Mouse (Mus musculus): ENCODE data around the gene Glb1l. TPM values are rescaled to one million over a fixed set of nuclear protein-coding genes. Genes with fewer than 3 reads are reported as not detected.
A peak's percentile ranks its signal among the peaks of the same experiment; 100 is the strongest.

The Glb1l gene
- polyA plus RNA-seq, 1 experiment from 2014 or later = 14.5 TPM

DNA sequence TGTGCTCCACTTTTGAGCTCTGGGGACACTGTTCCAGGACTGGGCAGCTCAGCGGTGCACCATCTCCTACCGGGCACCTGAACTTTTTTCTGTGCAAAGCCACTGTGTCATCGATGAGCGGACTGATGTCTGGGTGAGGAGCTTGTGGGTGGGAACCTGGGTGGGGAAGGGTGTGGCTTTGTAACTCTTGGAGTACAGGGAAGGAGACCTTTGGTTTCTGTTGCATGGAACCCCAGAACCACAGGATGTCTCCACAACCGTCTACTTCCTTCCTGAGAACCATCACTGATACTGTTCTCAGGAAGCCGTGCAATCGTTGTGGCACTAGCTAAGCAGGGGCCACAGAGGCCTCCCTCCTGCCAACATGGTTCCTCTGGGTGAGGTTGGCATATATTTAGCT, 2.5 kb upstream of the Glb1l start:
- no peak for DNase-seq (ENCODE audit: low spot score)
- Histone ChIP-seq H3K27ac (replicated peaks) (no peak overlapping the region), H3K9me3 (no peaks in the 10 kb centered on the region), H3K4me3 (no peak overlapping the region), H3K4me1 (peaks cover 49% of the 10 kb centered on the region), H3K27me3 (replicated peaks; ENCODE audit: low read depth, poor library complexity, severe bottlenecking) (peaks cover 45% of the 10 kb centered on the region), H3K36me3 (replicated peaks) (peaks cover 45% of the 10 kb centered on the region)
- 93% methylated on average over 7 of the region's 7 CpGs for WGBS

DNA sequence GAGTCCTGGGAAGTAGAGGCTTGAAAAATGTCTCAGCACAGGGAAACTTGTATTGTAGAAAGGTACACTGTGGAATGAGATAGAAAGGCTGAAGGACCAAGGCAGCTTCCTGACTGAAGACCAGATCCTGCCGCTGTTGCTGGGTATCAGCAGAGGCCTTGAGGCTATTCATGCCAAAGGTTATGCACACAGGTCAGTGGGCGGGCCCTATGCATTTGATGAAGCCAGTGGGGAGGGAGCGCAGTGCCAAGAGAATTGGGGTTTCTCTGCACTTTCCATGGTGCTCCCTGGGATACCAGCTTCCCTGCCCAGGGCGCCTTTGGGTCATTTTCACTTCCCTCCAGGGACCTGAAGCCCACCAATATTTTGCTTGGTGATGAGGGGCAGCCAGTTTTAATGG, 1.9 kb upstream of the Glb1l start:
- Histone ChIP-seq H3K4me1 (peaks cover 45% of the 10 kb centered on the region), H3K36me3 (replicated peaks) (peaks cover 45% of the 10 kb centered on the region), H3K4me3 (peak overlapping the region; percentile 82), H3K9me3 (no peaks in the 10 kb centered on the region), H3K27ac (replicated peaks) (no peak overlapping the region), H3K27me3 (replicated peaks; ENCODE audit: low read depth, poor library complexity, severe bottlenecking) (peaks cover 41% of the 10 kb centered on the region)
- no peak for DNase-seq (ENCODE audit: low spot score)
- WGBS = 73% methylated on average over 4 of the region's 4 CpGs

DNA sequence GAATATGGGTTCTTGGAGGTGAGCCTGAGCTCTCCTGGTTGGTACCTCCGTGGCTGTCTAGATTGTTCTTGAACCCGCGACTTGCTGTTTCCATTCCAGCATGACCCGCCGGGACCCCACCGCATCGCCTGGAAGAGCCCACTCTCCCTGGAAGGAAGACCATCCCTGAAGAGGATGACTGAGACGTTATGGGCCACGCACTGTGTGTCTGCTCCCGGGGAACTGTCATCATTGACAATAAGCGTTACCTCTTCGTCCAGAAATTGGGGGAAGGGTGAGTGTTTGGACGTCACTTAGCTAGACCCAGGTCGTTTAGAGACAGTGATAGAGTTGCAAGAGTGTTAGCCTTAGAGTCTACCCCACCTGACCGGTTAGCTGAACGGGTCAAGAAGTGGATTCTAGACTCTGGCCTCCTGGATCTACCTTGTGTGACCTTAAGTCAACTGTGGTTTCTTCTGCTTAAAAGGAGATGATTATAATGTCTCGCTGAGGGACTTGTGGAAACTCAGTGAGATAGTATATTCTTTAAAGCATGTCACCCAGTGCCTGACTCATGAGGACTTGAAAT, 612 bp upstream of the Glb1l start:
- Histone ChIP-seq H3K9me3 (no peaks in the 10 kb centered on the region), H3K4me1 (peaks cover 42% of the 10 kb centered on the region), H3K27ac (replicated peaks) (peak overlapping the region; percentile 89), H3K27me3 (replicated peaks; ENCODE audit: low read depth, poor library complexity, severe bottlenecking) (peaks cover 28% of the 10 kb centered on the region), H3K4me3 (peak overlapping the region; percentile 82), H3K36me3 (replicated peaks) (peaks cover 45% of the 10 kb centered on the region)
- 14% methylated on average over 17 of the region's 17 CpGs for WGBS
- DNase-seq (ENCODE audit: low spot score) = no peak

DNA sequence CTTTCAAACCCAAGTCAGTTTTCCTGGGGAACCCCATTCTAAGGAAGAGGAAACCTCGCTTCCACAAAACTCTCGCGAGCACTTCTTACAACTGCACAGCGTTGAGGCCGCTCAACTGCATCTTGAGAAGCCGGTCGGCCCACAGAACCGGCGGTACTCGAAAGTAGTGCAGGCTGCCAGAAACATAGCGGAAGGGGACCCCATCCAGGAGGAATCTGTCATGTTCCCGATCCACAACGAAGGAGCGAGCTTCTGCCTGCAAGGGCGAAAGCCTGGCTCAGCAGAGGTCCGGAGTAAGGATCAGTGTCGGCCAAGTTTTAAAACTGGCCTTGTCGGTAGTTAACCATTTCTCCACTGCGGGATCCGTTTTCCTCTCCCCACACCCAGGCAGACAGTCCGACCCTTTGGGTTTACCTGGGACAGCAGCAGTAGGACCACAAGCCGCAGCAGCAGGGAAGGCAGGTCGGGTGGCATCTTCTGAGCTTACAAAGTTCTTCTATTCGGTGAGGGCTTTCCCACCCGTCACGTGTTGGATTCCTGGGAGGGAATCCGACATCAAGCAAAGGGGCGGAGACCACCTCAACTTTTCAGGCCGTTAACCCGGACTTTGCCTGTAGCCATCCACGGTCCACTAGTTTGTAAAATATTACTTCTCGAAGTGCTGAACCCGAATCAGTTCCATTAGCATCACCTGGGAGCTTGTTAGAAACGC, 1.5 kb downstream of the Glb1l start:
- Histone ChIP-seq H3K4me3 (peak overlapping the region; percentile 82), H3K9me3 (no peaks in the 10 kb centered on the region), H3K4me1 (peaks cover 42% of the 10 kb centered on the region), H3K27me3 (replicated peaks; ENCODE audit: low read depth, poor library complexity, severe bottlenecking) (peaks cover 17% of the 10 kb centered on the region; the same call in 1 of the 2 replicates), H3K27ac (replicated peaks) (peak overlapping the region; percentile 27; the same call in 1 of the 2 replicates), H3K36me3 (replicated peaks) (peaks cover 25% of the 10 kb centered on the region)
- 12% methylated on average over 34 of the region's 34 CpGs for WGBS
- DNase-seq (ENCODE audit: low spot score) = peak; percentile 40

DNA sequence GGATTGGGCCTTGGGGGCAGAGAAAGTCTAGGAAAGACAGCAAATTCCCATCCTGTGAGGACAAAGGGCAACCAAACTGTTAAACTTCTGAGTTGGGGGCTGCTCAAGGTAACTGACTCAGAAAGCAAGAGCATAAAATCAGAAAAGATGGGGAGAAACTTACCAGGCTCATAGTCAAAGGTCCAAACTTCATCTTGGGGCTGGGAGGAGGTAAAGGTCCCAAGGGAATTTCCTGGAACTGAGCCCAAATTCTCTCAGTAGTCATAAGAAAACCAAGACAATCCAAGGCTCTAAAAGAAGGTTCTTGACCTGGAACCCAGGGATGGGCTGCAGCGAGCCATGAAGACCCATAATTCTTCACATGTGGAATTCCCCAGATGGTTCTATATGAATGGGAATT, 9.4 kb downstream of the Glb1l start:
- peaks cover 41% of the 10 kb centered on the region for H3K36me3 ChIP-seq (replicated peaks)
- no peak for DNase-seq (ENCODE audit: low spot score)
- no peaks in the 10 kb centered on the region for H3K27me3 ChIP-seq (replicated peaks; ENCODE audit: low read depth, poor library complexity, severe bottlenecking)
- 91% methylated on average over 1 of the region's 1 CpGs for WGBS
- H3K27ac ChIP-seq (replicated peaks) = no peak overlapping the region
- no peaks in the 10 kb centered on the region for H3K9me3 ChIP-seq
- no peaks in the 10 kb centered on the region for H3K4me1 ChIP-seq
- no peak overlapping the region for H3K4me3 ChIP-seq

DNA sequence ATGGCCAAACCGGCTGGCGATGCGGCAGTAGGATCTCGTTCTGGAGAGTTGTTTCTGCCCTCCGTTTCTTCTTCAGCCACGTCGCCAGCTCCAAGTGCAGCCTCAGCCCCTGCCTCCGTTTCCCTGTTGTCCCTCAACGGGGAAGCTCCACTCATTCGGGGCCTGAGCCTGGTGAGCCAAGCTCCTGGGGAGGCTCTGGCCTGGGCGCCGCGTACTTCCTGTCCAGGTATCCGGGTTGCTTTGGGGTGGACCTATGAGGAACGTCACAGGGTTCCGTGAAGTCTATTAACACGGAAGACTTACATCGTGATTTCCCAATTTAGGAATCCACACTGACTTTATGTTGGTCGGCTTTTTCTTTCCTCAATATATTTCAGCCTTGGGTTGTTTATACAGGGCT, 18.2 kb downstream of the Glb1l start:
- H3K4me3 ChIP-seq = peak overlapping the region; percentile 87
- 1% methylated on average over 19 of the region's 19 CpGs for WGBS
- H3K36me3 ChIP-seq (replicated peaks) = peaks cover 38% of the 10 kb centered on the region
- H3K9me3 ChIP-seq = no peaks in the 10 kb centered on the region
- no peaks in the 10 kb centered on the region for H3K27me3 ChIP-seq (replicated peaks; ENCODE audit: low read depth, poor library complexity, severe bottlenecking)
- peak; percentile 46 for DNase-seq (ENCODE audit: low spot score)
- H3K27ac ChIP-seq (replicated peaks) = peak overlapping the region; percentile 89
- peaks cover 31% of the 10 kb centered on the region for H3K4me1 ChIP-seq

DNA sequence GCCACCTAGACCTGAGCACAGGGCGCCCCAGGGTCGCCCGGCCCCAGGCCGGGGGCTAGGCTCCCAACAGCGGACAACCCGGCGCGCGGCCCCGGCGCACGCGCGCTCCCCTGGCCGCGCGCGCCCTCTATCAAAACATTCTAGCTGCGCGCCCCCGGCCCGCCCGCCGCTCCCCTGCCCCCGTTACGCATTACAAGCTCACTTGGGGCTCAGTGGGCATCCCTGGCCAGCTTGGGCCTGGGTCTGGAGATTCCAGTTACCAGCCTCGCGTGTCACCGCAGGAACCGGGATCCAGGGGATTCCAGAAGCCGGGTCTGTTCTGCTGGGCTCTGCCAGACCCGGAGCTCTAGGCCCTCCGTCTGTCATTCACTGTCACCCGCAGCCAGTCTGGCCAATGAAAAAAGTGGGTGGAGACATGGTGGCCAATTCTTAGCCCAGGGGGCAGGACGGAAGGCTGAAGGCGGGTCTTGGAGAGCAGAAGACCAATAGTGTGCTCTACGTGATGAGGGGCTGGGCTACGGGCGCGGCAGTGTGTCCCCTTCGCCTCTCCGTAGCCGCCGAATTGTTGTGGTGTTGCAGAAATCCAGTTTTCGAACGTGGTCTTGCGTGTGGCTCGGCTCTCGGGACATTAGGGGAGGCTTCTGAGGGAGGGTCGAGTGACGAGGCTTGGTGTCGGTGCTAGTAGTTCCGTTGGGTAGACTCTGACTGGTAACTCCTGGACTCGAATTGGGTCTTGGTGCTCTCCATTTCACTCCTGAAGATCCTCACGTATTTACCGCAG, 18.8 kb downstream of the Glb1l start, which contains the start of the genes Ankzf1 and Atg9a:
Ankzf1 (plus strand) TSS at position 530 of the 781 bp plus-strand sequence.
Atg9a (minus strand) TSS at position 575 of the 781 bp plus-strand sequence.
- Histone ChIP-seq H3K4me3 (peak within 1 kb of the TSS; percentile 87), H3K4me1 (peaks cover 31% of the 10 kb centered on the region), H3K27ac (replicated peaks) (peak within 1 kb of the TSS; percentile 89), H3K36me3 (replicated peaks) (peaks cover 38% of the 10 kb centered on the region), H3K27me3 (replicated peaks; ENCODE audit: low read depth, poor library complexity, severe bottlenecking) (no peaks in the 10 kb centered on the region), H3K9me3 (no peaks in the 10 kb centered on the region)
- DNase-seq (ENCODE audit: low spot score) = peak; percentile 96
- WGBS = under 1% methylated on average over 56 of the region's 56 CpGs

DNA sequence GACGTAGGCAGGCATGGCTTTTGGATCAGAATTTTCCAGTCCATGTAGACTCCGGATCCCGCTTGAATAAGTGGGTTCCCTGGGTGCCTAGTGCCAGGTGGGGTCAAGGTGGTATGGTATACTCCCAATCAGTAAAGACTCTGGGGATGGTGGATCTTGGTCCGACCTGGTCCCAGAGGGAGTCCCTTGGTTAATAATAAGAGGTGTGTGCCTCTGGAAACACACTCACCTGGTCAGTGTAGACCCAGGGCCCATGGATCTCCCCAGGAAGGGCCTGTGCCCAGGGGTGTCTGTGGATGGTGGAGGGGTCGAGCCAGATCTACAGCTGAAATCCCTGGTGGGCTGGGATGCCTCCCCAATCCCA, 19.4 kb downstream of the Glb1l start:
- 43% methylated on average over 5 of the region's 5 CpGs for WGBS
- H3K4me1 ChIP-seq = peaks cover 31% of the 10 kb centered on the region

DNA sequence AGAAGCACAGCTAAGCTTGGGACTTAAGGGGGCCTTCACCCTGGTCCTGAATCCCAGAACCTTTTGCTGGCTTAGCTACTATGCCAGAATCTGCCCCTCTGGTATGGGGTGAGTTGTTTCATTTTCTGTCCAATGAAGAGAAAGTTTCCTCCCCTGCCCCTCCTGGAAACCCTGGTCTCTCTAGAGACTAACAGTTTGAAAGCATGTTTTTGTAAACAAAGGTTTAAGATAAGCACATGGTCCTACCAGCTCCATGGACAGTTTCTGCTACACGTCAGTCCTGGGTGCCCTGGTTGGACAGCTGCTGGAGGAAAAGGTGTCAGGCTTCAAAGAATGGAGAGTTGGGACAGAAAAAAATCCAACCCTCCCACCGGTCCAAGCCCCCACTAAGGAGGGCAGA, 20.0 kb downstream of the Glb1l start:
- H3K36me3 ChIP-seq (replicated peaks) = peaks cover 38% of the 10 kb centered on the region
- DNase-seq (ENCODE audit: low spot score) = no peak
- peaks cover 31% of the 10 kb centered on the region for H3K4me1 ChIP-seq
- peak overlapping the region; percentile 87; the same call in 1 of the 2 replicates for H3K4me3 ChIP-seq
- H3K27me3 ChIP-seq (replicated peaks; ENCODE audit: low read depth, poor library complexity, severe bottlenecking) = no peaks in the 10 kb centered on the region
- no peaks in the 10 kb centered on the region for H3K9me3 ChIP-seq
- H3K27ac ChIP-seq (replicated peaks) = no peak overlapping the region
- WGBS = 72% methylated on average over 2 of the region's 2 CpGs

More for the DNA sequence above, 19.4 kb downstream of the Glb1l start:
- peak overlapping the region; percentile 87 for H3K4me3 ChIP-seq
- H3K9me3 ChIP-seq = no peaks in the 10 kb centered on the region
- peaks cover 38% of the 10 kb centered on the region for H3K36me3 ChIP-seq (replicated peaks)
- no peaks in the 10 kb centered on the region for H3K27me3 ChIP-seq (replicated peaks; ENCODE audit: low read depth, poor library complexity, severe bottlenecking)
- DNase-seq (ENCODE audit: low spot score) = no peak
- H3K27ac ChIP-seq (replicated peaks) = peak overlapping the region; percentile 89

DNA sequence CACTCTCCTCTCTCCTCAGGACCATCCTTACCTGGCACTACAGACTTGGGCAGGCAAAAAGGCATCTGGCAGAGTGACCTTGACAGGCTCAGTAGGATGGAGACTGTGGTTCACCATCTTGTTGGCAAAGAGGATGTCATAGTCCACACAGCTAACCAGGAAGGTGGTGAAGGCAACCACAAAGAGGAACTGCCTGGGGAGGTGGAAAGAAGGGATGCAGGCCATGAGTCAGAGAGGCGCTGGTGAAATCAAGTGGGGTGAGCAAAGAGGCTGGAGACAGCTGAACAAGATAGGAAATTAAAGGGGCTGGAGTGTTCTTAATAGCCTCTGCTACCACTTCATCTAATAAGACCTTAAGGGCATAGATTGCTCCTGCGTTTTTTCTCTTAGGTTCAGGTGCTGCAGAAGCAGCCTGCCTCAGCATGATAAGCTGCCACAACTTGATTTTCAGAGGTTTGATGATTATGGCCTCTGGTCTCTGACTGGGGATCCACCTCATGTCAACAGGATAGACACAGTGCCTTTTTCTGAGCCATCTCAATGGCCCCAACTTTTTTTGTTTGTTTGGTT, 22.6 kb downstream of the Glb1l start:
- 85% methylated on average over 2 of the region's 2 CpGs for WGBS
- DNase-seq (ENCODE audit: low spot score) = no peak
- Histone ChIP-seq H3K4me3 (no peak overlapping the region), H3K36me3 (replicated peaks) (peaks cover 50% of the 10 kb centered on the region), H3K4me1 (peaks cover 25% of the 10 kb centered on the region), H3K27me3 (replicated peaks; ENCODE audit: low read depth, poor library complexity, severe bottlenecking) (no peaks in the 10 kb centered on the region), H3K9me3 (no peaks in the 10 kb centered on the region), H3K27ac (replicated peaks) (no peak overlapping the region)

DNA sequence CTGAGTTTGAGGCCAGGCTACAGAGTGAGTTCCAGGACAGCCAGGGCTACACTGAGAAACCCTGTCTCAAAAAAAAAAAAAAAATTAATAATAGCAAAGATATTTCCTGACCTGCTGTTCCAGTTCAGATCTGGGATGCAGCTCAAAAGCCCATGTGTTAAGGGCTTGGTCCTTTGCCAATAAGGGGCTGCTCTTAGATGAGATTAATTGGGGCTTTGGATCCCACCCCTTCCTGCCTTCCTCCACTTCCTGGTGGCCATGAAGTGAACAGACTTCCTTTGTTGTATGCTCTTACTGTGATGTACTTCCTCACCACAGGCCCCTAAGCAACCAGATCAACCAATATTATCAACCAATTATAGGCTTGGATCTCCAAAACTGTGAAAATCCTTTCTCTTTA, 23.5 kb downstream of the Glb1l start:
- peaks cover 58% of the 10 kb centered on the region for H3K36me3 ChIP-seq (replicated peaks)
- H3K9me3 ChIP-seq = no peaks in the 10 kb centered on the region
- no peak overlapping the region for H3K4me3 ChIP-seq
- H3K27ac ChIP-seq (replicated peaks) = no peak overlapping the region
- peaks cover 18% of the 10 kb centered on the region for H3K4me1 ChIP-seq
- no peaks in the 10 kb centered on the region for H3K27me3 ChIP-seq (replicated peaks; ENCODE audit: low read depth, poor library complexity, severe bottlenecking)
- no peak for DNase-seq (ENCODE audit: low spot score)

DNA sequence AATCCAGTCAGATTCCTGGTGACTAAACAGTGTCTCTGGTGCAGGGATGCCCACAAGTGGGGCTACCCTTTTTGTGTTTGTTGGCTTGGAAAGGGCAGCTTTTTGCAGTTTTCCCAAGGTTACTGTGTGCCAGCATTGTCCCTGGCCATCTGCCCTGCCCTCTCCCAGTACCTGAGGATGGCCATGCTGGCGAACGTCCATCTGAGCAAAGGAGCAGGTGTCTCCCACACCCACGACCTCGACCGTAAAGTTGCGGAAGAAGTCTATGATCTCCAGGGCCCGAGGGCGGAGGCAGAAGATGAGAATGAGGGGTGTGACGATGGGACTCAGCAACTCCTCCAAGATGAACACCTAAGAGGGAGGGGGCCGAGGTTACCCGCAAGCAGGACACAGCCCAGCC, 25.1 kb downstream of the Glb1l start:
- H3K27me3 ChIP-seq (replicated peaks; ENCODE audit: low read depth, poor library complexity, severe bottlenecking) = no peaks in the 10 kb centered on the region
- no peak overlapping the region for H3K27ac ChIP-seq (replicated peaks)
- peaks cover 10% of the 10 kb centered on the region; the same call in 1 of the 2 replicates for H3K4me1 ChIP-seq
- 92% methylated on average over 11 of the region's 11 CpGs for WGBS
- H3K36me3 ChIP-seq (replicated peaks) = peaks cover 69% of the 10 kb centered on the region
- no peak overlapping the region for H3K4me3 ChIP-seq
- DNase-seq (ENCODE audit: low spot score) = no peak
- H3K9me3 ChIP-seq = no peaks in the 10 kb centered on the region
